Mouse (Mus musculus): Measurements from ENCODE around the gene Tanc1.
A peak's percentile ranks its signal among the peaks of the same experiment; 100 is the strongest.

The Tanc1 gene

DNA sequence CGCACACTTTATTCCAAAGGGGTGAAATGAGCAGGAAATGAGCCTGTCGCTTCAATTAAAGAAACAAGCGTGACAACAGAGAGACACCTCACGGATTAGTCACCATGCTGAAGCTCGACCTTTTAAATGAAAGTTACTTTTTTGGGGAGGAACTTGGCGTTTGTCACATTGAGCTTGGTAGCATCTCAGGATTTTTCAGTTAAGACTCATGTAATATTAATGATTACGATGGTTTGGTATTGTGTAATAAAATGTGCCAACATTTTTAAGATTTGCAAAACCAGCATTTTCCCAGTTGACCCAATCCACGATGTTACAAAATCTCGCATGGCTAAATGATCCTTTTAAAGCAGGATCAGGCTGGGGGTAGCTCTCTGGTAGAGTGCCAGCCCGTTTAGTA lies 153.8 kb downstream of the Tanc1 start:
- DNase-seq = no peak

DNA sequence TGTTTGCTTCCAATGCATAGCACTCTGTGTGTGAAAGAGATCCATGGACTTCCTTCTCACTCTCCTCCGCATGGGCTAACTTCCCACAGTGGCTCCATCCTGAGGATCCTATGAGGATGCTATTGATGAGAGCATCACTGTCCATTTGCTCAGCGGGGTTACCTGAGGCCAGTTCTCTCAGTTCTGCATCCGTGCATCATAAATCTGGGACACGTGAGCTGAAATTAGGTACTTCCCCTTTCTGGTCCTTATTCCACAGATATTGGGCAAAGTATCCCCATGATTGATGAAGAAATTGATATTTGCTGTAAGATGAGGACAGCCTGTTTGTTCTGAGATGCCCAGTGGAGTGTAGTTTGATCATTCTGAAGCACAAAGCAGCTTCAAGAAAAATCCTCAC lies 156.1 kb downstream of the Tanc1 start:
- no peak for DNase-seq

DNA sequence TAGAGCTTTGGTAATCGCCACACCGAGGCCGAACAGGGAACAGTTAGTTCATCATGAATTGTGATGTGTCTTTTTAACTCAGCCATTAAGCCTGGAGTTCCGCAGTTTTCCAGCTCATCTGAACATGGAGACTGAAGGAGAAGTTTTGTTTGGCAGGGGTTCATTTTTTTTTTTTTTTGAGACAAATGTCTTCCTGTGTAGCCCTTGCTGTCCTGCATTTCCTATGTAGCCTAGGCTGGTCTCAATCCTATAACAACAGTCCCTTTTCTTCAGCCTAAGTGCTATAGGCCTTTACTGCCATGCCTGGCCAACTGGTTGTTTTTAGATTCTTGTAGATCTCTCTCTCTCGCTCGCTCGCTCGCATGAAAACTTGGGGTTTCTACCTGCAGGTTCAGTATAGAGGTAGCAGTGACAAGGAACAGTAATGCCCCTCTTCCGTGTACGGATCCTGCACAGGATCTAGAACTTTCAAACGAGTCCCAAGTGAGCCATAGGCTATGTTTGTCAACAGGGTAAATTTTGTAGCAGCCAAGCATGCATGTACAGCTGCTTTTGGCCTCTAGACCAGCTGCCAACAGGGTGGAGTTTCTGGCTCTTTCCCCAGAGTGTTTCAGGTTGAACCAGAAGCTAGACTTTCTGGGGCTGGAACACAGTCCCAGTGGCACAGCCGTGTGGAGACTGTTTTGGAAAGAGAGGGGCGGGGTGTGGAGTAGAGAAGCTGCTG lies 157.0 kb downstream of the Tanc1 start:
- peak; percentile 73 for DNase-seq

DNA sequence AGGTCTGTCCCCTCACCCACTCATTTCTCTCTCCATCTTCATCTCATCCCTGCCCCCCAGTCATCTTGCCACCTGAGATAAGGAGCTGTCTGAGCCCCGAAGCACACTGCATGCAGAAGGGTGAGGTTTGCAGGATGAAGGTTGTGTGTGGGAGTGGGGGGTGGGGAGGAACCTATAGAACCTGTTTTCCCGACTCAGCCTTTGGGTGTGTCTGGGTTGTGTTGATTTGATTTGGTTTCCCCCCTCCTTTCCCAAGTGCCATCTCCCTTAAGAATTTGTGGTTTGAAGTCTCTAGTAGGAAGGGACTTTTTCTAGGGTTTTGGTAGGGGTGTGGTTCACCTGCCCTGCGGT lies 157.5 kb downstream of the Tanc1 start:
- DNase-seq = no peak

DNA sequence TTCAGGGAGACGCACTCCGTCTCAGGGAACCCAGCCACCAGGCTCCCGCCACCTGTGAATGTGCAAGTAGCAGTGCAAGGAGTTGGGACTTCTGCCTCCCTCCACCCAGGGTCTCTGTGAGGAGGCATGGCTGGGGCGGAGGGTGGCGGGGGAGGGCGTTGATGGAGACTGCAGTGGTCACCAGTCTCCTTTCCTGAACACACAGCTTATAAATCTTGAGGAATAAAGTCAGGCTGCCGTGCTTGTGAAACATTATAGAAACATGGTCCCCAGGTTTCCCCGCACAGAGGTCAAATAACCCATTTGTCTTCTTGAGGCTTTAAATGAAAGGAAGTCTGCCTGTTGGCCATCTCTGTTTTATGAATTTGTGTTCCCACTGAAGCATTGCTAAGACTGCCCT lies 159.9 kb downstream of the Tanc1 start:
- DNase-seq = no peak

DNA sequence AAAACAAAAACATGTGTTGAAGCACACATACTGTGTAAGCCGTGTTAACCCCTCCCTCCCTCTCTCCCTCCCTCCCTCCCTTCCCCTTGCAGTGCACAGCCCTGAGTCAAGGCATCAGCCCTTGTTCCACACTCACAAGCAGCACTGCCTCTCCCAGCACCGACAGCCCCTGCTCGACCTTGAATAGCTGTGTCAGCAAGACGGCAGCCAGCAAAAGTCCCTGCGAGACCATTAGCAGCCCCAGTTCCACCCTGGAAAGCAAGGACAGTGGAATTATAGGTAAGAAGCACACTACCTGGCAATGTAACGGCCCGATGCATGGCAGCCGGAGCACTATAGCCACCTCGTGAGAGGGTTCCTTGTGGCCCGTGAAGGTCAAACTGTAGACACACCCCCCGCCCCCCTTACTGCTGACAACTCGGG lies 160.4 kb downstream of the Tanc1 start:
- peak; percentile 62 for DNase-seq

DNA sequence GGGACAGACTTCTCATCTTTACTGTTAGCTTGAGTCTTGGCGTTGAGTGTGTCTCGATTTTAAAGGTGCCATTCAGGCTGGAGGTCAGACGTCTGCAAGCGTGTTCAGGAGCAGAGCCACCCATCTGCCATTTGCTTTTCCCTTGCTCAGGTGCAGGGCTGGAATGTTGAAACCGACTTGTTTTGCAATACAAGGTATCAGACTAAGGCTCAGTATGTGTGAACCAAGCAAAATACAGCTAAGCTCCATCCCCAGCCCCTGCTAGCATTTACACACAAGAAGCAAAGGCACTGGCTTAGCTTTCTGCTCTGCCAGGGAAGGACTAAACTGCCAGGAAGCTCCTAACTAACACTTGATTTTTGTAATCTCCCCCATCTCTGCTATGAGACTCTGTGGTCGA lies 162.5 kb downstream of the Tanc1 start:
- DNase-seq = no peak

DNA sequence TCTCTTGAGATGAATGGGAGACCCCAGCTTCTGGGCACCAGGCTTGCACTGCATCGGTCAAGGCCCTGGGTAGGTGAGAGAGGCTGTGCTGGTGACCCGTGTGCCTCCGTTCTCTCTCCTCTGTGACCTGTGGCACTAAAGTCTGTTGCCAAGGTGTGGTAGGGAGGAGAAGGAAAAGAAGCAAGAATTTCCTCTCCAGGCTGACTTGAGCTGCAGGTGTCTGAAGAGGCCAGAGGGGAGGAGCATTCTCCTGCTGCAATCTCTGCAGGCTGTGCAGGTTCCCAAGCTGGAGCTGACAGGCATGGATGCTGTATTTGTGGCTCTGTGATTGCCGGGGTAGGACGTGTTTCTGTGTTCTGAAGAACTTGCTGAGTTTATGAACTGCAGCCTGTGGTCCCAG lies 163.3 kb downstream of the Tanc1 start:
- DNase-seq = no peak

DNA sequence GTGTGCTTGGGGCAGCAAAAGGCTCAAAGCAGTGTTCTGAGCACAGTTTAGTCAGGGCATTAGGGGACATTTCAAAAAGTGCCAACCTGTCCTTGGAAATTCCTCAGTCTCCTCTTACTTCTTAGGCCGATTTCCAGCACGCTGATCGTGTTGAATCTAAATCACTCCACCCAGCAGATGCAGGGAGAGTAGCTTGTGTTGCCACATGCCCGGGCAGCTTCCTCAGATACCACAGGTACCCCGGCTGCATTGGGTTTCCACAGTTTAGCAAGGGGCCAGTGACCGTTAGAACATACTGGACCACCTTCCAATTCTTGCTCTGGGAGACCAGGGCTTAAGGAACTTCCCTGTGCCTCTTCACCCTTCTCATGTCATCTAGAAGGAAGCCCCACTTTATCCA lies 164.0 kb downstream of the Tanc1 start:
- no peak for DNase-seq

DNA sequence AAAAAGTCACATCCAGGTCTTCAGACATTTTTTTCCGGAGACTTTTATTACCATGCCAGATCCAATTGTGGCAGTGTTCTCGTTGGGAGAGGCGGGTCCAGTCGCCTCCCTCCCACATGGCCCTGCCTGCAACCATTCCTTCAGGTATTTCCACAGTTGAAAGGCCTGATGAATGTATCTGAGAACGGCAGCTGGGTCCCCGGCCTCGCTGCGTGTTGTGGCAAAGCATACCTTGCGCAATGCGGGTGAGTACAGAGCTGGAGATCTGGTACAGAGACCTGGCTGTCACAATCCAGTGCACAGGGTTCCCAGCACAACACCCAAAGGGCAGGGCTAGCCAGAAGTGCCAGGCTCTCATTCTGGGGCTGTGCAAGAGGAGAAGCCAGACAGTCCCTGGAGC lies 167.5 kb downstream of the Tanc1 start:
- DNase-seq = peak; percentile 76

DNA sequence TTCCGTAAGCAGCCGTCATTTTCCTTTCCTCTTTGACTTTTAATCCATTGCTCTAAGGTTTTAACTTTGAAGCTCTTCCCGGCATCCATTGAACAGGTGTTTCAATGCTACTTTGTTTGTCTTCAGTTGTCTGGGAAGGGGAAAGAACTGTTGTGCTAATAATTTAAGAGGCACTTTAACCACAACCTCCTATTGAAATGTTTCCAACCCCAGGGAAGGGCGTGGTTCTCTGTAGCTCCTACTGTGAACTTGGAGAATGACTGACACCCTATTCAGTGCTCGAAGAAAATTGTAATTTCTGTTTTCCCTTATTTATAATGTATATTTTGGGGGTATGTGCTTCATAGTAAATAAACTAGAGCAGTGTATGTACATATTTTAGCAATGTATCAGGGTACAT lies 168.4 kb downstream of the Tanc1 start:
- no peak for DNase-seq

DNA sequence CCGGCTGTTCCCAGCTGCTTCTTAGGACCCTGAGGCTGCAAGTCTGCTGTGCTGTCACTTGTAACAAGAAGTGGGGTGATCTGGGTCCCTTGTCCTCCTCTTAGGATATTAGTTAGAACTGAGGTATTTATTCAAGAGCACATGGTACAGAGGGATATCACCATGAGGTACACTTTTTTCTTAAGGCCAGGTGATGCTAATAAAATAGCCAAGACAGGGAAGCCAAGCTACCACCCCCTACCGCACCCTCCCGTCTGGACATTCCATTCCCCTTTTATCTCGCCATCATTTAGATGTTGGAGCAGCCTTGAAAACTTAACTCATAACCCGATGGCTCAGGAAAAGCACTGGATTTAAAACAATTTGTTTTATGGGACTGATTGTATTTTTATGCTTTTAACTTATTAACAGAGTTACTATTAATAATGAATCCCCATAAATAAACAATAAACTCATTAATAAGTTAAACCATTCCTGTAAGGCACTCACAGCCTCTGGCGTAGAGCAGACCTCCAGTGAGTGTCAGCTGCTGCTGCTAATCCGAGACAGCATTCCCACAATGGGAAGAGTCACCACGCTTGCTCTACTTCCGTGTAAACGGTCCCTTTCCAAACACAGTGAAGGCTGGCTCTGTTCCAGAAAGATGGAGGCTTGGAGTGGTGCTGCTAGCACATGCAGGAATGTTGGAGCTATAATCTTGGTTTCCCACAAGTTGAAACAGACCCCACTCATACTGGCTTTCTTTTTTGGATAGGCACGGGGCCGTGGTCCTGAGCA lies 171.4 kb downstream of the Tanc1 start:
- peak; percentile 56 for DNase-seq

DNA sequence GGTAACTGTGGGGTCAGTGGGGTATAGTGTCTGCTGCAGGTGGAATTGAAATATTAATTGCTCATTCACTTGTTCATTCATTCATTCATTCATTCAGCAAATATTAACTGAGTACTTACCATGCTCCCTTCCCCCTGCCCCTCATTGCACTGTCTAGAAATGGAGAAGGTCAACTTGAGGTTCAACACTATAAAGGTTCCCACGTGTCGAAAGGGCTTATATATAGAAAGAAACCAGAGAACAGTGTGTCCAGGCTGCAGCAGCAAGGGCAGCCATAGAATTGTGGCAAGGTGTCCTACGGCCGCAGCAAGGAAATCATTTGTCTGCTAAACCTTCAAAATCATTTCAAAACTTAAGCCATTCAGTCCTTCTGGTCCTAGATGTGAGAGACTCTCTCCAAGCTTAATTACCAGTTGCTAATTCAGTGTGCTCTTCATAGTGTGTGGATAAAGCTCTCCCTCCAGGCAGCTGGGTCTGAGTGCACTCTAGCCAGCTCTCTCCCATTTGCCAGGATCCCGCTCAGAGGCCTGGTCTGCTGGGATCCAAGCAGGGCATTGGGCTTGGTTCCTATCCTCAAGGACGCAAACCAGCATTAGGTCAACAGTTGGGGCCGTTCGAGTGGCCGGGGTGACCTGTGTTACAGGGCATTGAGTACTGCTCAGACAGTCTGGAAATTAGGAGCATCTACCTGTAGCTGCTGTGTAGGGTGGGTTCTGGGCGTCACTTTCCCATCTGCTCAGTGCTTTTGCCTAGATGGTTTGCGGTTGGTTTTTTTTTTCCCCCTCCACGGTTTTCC lies 172.2 kb downstream of the Tanc1 start:
- no peak for DNase-seq

DNA sequence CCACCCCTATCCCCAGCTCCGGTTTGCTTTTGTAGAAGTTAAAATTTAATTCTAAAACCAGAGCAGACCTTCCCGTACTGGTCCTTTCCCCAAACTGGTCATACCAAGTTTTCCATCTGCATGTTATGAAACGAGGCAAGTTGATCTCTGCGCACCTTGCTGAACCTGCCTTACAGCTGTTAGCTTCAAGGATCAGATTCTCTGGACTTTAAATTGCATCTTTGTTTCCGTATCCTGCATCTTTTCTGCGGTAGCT lies 172.7 kb downstream of the Tanc1 start:
- DNase-seq = peak; percentile 49

DNA sequence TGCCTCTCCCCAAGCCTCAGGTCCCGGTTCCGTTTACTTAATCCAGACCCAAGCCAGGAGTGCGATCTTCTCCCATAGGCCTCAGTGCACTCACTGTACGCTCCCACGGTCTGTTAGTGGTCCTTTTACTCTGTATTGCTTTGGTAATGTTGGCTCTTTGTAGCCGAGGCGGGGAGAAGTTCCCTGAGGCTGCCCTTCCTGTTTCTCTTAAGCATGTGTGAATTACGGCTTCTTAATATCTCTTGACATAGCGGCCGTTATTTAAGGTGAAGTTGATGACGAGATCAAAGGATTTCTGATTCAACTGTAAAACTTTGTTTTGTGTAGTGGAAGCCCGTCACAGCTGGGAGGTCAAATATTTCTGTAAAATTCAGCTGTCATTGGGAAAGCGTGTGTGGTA lies 173.8 kb downstream of the Tanc1 start:
- peak; percentile 41 for DNase-seq

DNA sequence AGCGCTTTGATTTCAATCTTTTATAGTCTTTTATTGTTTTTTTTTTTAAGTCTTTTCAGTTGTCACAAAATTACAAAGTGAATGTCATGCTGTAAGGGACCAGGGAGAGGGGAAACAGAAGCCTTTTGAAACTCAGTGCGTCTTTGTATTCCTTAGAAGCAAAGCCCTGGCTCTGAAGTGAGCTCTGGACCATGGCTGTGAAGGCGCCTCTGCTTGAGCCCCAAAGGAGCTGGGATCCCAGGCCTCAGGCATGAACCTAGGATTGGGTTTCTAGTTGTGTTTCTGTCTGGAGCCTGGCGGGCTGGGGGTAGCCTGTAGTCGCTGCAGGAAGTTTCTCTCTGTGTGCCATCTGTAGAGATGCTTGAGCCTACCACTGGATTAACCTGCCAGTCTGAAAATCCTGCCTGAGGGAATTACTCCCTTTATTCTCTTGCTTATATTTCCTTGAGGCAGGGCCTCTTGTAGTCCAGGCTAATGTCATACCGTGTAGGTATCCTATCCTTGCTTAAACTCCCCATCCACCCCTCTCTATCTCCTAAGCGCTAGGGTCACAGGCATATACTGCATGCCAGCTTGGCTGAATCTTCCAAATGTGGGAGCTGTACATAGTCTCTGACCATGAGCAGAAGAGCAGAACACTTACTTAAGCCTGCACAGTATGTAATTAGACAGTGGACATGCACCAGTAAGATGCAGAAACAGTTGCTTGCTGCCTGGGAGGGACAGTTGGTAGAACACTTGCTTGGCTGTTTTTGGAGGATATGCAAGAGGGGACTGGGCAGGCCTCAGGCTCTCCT lies 177.1 kb downstream of the Tanc1 start:
- DNase-seq = no peak

DNA sequence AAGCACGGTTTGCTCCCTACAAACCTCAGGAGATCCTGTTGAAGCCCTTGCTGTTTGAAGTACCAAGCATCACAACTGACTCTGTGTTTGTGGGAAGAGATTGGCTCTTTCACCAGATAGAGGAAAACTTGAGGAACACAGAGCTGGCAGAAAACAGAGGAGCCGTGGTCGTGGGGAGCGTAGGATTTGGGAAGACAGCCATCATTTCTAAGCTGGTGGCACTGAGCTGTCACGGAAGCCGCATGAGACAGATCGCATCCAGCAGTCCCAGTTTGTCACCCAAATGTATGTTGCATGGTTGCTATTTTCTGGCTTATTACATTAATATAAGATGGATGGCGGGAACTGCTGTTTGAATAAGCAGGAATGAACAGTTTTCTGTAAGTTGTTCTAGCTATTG lies 179.8 kb downstream of the Tanc1 start:
- no peak for DNase-seq

DNA sequence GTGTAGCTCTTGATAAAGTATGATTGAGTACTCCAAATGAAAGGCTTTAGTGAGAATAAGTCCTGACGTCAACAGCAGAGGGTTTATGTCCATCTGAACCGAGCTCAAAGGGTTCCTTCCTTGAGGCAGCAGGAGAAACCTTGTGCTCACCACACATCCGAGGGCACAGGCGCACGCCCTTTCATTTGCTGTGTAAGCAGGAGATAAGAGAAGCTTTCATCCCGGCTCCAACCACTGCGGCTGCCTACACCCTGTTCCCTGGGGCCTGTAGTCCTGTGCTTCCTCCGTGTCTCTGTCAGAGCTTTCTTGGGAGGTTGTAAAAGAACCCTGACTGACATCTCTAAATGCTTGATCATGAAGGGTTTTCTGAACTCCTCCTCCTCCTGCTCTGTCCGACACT lies 181.5 kb downstream of the Tanc1 start:
- DNase-seq = no peak

DNA sequence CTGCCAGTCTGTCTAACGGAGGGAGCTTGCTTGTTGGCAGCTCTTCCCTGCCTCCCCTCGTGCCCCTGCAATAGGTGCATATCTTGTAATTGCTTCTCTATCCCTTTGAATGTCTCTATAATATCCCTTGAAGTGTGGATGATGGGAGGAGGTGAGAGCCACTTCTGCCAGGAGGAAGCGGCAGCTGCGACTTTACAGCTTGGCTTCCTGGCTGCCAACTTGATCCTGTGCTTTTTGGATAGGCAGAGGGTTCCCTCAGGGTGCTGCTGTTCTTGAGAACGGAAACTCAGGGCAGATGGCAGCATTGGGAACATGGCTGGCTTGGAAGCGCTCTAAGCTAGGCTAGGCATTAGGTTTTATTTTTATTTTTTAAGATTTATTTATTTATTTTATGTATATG lies 183.0 kb downstream of the Tanc1 start:
- DNase-seq = no peak

DNA sequence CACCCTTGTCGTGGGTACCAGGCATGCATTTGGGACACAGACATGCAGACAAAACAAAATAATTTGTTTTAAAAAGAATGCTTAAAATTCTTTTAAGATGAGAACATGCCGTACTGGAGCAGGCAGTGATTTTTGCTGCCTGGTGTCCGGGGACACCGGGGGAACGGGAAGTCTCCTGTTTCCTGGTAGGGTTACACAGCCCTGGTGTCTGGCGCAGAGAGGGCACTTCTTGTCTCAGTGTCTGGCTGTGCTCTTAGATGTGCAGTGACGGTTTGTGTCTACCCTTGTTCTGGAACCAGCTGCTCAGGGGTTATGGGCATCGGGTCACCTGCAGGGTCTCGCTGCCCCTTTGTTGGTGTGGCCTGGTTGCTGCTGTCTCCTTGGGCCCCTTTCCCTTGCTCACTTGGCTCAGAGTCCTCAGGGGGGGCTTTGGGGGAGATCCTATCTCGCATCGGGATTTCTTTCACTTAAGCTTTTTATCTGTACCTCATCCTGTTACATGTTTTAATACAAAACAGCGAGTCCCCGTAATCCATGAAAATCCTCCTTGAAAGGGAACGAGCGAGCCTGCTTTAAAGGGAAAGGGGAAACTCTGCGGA lies 187.2 kb downstream of the Tanc1 start:
- peak; percentile 34 for DNase-seq

DNA sequence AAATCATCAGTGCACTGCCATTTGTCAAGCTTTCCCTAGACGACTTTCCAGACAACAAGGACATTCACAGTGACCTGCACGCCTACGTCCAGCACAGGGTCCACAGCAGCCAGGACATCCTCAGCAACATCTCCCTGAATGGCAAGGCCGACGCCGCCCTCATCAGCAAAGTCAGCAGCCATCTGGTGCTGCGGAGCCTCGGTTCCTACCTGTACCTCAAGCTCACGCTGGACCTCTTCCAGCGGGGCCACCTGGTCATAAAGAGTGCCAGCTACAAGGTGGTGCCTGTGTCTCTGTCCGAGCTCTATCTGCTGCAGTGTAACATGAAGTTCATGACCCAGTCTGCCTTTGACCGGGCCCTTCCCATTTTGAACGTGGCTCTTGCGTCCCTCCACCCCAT lies 187.7 kb downstream of the Tanc1 start:
- no peak for DNase-seq

DNA sequence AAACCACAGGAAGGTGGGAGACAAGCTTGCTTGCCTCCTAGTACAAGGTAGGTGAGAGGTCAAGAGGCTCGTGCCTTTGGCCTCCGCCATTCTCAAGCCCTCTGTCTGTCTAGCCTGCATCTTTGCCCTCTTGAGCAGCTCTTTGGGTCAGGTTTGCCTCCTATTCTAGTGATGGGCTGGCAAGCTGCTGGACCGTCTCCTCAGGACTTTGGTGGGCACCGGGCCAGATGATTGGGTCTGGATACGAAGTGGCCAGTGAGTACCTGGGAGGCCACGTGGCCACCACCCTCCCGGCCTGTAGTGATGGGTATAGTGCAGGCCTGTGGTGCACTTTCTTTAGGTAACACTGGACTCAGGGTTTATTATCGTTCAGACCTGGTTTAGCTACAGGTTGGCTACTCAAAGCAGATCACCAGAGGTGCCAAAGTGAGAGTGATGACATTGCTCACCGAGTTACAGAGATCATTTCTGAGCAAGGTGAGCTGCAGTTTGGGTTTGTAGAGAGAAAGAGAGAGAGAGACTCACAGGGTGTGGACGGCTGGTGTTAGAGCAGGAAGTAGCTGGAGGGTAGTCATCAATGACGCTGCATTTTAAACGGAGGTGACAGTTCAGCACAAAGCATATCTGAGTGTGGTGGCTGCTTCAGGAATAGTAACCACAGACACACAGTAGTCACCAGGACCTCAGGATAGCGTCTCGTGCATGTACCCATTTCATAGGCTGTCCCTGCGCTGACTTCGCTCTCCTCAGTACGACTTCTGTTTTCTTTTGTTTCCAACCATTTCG lies 188.8 kb downstream of the Tanc1 start:
- no peak for DNase-seq
